Mouse (Mus musculus): ENCODE measurements around the gene Psmc2. TPM values are rescaled to one million over a fixed set of nuclear protein-coding genes. Genes with fewer than 3 reads are reported as not detected.

Psmc2 gene
- polyA plus RNA-seq (2011; ENCODE audit: insufficient read depth, insufficient read length, low read depth, missing spikeins) = 137 TPM in 2 replicates

- TF ChIP-seq POLR2A (IDR thresholded peaks at IDR 0.05; ENCODE audit: insufficient read depth, low read length) (peak; percentile 26), CTCF (IDR thresholded peaks at IDR 0.05; ENCODE audit: low read depth, low read length) (no peak)
- peaks cover 33% of the 10 kb centered on the region for H3K36me3 ChIP-seq (ENCODE audit: control insufficient read depth, insufficient read depth, low read length, poor library complexity, severe bottlenecking)
- no peaks in the 10 kb centered on the region for H3K9me3 ChIP-seq (replicated peaks; ENCODE audit: control insufficient read depth, insufficient read depth, low read length, poor library complexity, severe bottlenecking)
- peak within 1 kb of the TSS; percentile 88 for H3K9ac ChIP-seq (ENCODE audit: low read depth, poor library complexity, severe bottlenecking)
- no peaks in the 10 kb centered on the region for H3K27me3 ChIP-seq (ENCODE audit: control insufficient read depth, insufficient read depth, low read length, poor library complexity, severe bottlenecking)
- H3K4me3 ChIP-seq (ENCODE audit: low read depth, low read length) = peak within 1 kb of the TSS; percentile 79
- no peaks in the 10 kb centered on the region for H3K4me1 ChIP-seq (ENCODE audit: control insufficient read depth, insufficient read depth, low read length)
- H3K27ac ChIP-seq (ENCODE audit: insufficient read depth, low read length) = no peak within 1 kb of the TSS
Observed at GRCm38 (mm10) chr5:21785053-21785452, at the start of gene Psmc2, which contains the start of gene Dnajc2. TSS of gene Psmc2 (plus strand) at chr5:21785283. TSS of gene Dnajc2 (minus strand) at chr5:21785251.

GRCm38 (mm10) chr5:21735584-21735983 is 49.5 kb upstream of the Psmc2 start:
- Histone ChIP-seq H3K4me1 (ENCODE audit: control insufficient read depth, insufficient read depth, low read length) (peaks cover 3% of the 10 kb centered on the region), H3K4me3 (ENCODE audit: low read depth, low read length) (peak overlapping the region; percentile 59), H3K9ac (ENCODE audit: low read depth, poor library complexity, severe bottlenecking) (peak overlapping the region; percentile 28; the same call in 1 of the 2 replicates), H3K9me3 (replicated peaks; ENCODE audit: control insufficient read depth, insufficient read depth, low read length, poor library complexity, severe bottlenecking) (no peaks in the 10 kb centered on the region), H3K36me3 (ENCODE audit: control insufficient read depth, insufficient read depth, low read length, poor library complexity, severe bottlenecking) (peaks cover 3% of the 10 kb centered on the region; the same call in 1 of the 2 replicates), H3K27ac (ENCODE audit: insufficient read depth, low read length) (peak overlapping the region; percentile 52; the same call in 1 of the 2 replicates), H3K27me3 (ENCODE audit: control insufficient read depth, insufficient read depth, low read length, poor library complexity, severe bottlenecking) (no peaks in the 10 kb centered on the region)
- TF ChIP-seq CTCF (IDR thresholded peaks at IDR 0.05; ENCODE audit: low read depth, low read length) (peak; percentile 86), EP300 (IDR thresholded peaks at IDR 0.05; ENCODE audit: insufficient read depth, low read depth, low read length) (no peak), POLR2A (IDR thresholded peaks at IDR 0.05; ENCODE audit: insufficient read depth, low read length) (no peak)

- Histone ChIP-seq H3K9ac (ENCODE audit: low read depth, poor library complexity, severe bottlenecking) (0 out of 2 replicates have a peak overlapping the region, but pooled peaks have one; percentile 23), H3K27me3 (ENCODE audit: control insufficient read depth, insufficient read depth, low read length, poor library complexity, severe bottlenecking) (no peaks in the 10 kb centered on the region), H3K4me1 (ENCODE audit: control insufficient read depth, insufficient read depth, low read length) (peaks cover 3% of the 10 kb centered on the region), H3K36me3 (ENCODE audit: control insufficient read depth, insufficient read depth, low read length, poor library complexity, severe bottlenecking) (peaks cover 4% of the 10 kb centered on the region; the same call in 1 of the 2 replicates), H3K27ac (ENCODE audit: insufficient read depth, low read length) (peak overlapping the region; percentile 57), H3K9me3 (replicated peaks; ENCODE audit: control insufficient read depth, insufficient read depth, low read length, poor library complexity, severe bottlenecking) (no peaks in the 10 kb centered on the region), H3K4me3 (ENCODE audit: low read depth, low read length) (no peak overlapping the region)
- no peak for TF ChIP-seq POLR2A (IDR thresholded peaks at IDR 0.05; ENCODE audit: insufficient read depth, low read length)
- TF ChIP-seq CTCF (IDR thresholded peaks at IDR 0.05; ENCODE audit: low read depth, low read length) = no peak
- TF ChIP-seq EP300 (IDR thresholded peaks at IDR 0.05; ENCODE audit: insufficient read depth, low read depth, low read length) = no peak
Observed at GRCm38 (mm10) chr5:21736046-21736445, 49.0 kb upstream of the Psmc2 start.

- Histone ChIP-seq H3K27me3 (ENCODE audit: control insufficient read depth, insufficient read depth, low read length, poor library complexity, severe bottlenecking) (no peaks in the 10 kb centered on the region), H3K36me3 (ENCODE audit: control insufficient read depth, insufficient read depth, low read length, poor library complexity, severe bottlenecking) (peaks cover 11% of the 10 kb centered on the region), H3K4me1 (ENCODE audit: control insufficient read depth, insufficient read depth, low read length) (peaks cover 2% of the 10 kb centered on the region), H3K9ac (ENCODE audit: low read depth, poor library complexity, severe bottlenecking) (peak within 1 kb of the TSS; percentile 94), H3K4me3 (ENCODE audit: low read depth, low read length) (peak within 1 kb of the TSS; percentile 95), H3K27ac (ENCODE audit: insufficient read depth, low read length) (peak within 1 kb of the TSS; percentile 81), H3K9me3 (replicated peaks; ENCODE audit: control insufficient read depth, insufficient read depth, low read length, poor library complexity, severe bottlenecking) (no peaks in the 10 kb centered on the region)
- no peak for TF ChIP-seq POLR2A (IDR thresholded peaks at IDR 0.05; ENCODE audit: insufficient read depth, low read length)
- TF ChIP-seq CTCF (IDR thresholded peaks at IDR 0.05; ENCODE audit: low read depth, low read length) = peak; percentile 88
- TF ChIP-seq EP300 (IDR thresholded peaks at IDR 0.05; ENCODE audit: insufficient read depth, low read depth, low read length) = 0 out of 2 replicates have a peak, but pooled peaks have one; percentile 4
Observed at GRCm38 (mm10) chr5:21736956-21737585, 48.0 kb upstream of the Psmc2 start, which contains the start of gene Pmpcb. TSS of gene Pmpcb (plus strand) at chr5:21737141.

GRCm38 (mm10) chr5:21737620-21738019 is 47.5 kb upstream of the Psmc2 start:
- peak overlapping the region; percentile 94 for H3K9ac ChIP-seq (ENCODE audit: low read depth, poor library complexity, severe bottlenecking)
- no peaks in the 10 kb centered on the region for H3K4me1 ChIP-seq (ENCODE audit: control insufficient read depth, insufficient read depth, low read length)
- H3K27me3 ChIP-seq (ENCODE audit: control insufficient read depth, insufficient read depth, low read length, poor library complexity, severe bottlenecking) = no peaks in the 10 kb centered on the region
- peak overlapping the region; percentile 95 for H3K4me3 ChIP-seq (ENCODE audit: low read depth, low read length)
- no peak overlapping the region for H3K27ac ChIP-seq (ENCODE audit: insufficient read depth, low read length)
- H3K9me3 ChIP-seq (replicated peaks; ENCODE audit: control insufficient read depth, insufficient read depth, low read length, poor library complexity, severe bottlenecking) = no peaks in the 10 kb centered on the region
- peaks cover 13% of the 10 kb centered on the region for H3K36me3 ChIP-seq (ENCODE audit: control insufficient read depth, insufficient read depth, low read length, poor library complexity, severe bottlenecking)
- TF ChIP-seq POLR2A (IDR thresholded peaks at IDR 0.05; ENCODE audit: insufficient read depth, low read length) = no peak
- TF ChIP-seq EP300 (IDR thresholded peaks at IDR 0.05; ENCODE audit: insufficient read depth, low read depth, low read length) = no peak
- TF ChIP-seq CTCF (IDR thresholded peaks at IDR 0.05; ENCODE audit: low read depth, low read length) = no peak

- Histone ChIP-seq H3K27ac (ENCODE audit: insufficient read depth, low read length) (no peak overlapping the region), H3K9me3 (replicated peaks; ENCODE audit: control insufficient read depth, insufficient read depth, low read length, poor library complexity, severe bottlenecking) (no peaks in the 10 kb centered on the region), H3K4me1 (ENCODE audit: control insufficient read depth, insufficient read depth, low read length) (no peaks in the 10 kb centered on the region), H3K9ac (ENCODE audit: low read depth, poor library complexity, severe bottlenecking) (no peak overlapping the region), H3K4me3 (ENCODE audit: low read depth, low read length) (no peak overlapping the region), H3K27me3 (ENCODE audit: control insufficient read depth, insufficient read depth, low read length, poor library complexity, severe bottlenecking) (no peaks in the 10 kb centered on the region), H3K36me3 (ENCODE audit: control insufficient read depth, insufficient read depth, low read length, poor library complexity, severe bottlenecking) (peaks cover 26% of the 10 kb centered on the region)
- TF ChIP-seq CTCF (IDR thresholded peaks at IDR 0.05; ENCODE audit: low read depth, low read length) (no peak), EP300 (IDR thresholded peaks at IDR 0.05; ENCODE audit: insufficient read depth, low read depth, low read length) (no peak), POLR2A (IDR thresholded peaks at IDR 0.05; ENCODE audit: insufficient read depth, low read length) (no peak)
Observed at GRCm38 (mm10) chr5:21739120-21739519, 46.0 kb upstream of the Psmc2 start.

All from ES-Bruce4 (cell line).